Mouse (Mus musculus) frontal cortex, adult 2 months (tissue): ENCODE measurements around the gene Nup50. TPM values are rescaled to one million over a fixed set of nuclear protein-coding genes. Genes with fewer than 3 reads are reported as not detected.
A peak's percentile ranks its signal among the peaks of the same experiment; 100 is the strongest.

ENCODE experiments used
- DNase-seq, 2 experiments: peaks; one replicate each; pipeline ENCODE4 v3.0.0; 2022; ENCODE audit warnings: low spot score in 1 of 2; ENCODE audit errors: extremely low spot score in 1 of 2
- polyA plus RNA-seq: library from polyadenylated mRNA; depleted of rRNA; stranded (reverse); fragments of >200 nt; gene quantifications from 2 replicates; pipeline ENCODE4 v1.2.3, GENCODE M21; 2012; rRNA removed

Gene Nup50
- polyA plus RNA-seq, 1 experiment: 14.7 TPM

- DNase-seq: no peak
Measured at GRCm38 (mm10) chr15:84987020-84987815, 64.0 kb downstream of the Nup50 start.

DNA sequence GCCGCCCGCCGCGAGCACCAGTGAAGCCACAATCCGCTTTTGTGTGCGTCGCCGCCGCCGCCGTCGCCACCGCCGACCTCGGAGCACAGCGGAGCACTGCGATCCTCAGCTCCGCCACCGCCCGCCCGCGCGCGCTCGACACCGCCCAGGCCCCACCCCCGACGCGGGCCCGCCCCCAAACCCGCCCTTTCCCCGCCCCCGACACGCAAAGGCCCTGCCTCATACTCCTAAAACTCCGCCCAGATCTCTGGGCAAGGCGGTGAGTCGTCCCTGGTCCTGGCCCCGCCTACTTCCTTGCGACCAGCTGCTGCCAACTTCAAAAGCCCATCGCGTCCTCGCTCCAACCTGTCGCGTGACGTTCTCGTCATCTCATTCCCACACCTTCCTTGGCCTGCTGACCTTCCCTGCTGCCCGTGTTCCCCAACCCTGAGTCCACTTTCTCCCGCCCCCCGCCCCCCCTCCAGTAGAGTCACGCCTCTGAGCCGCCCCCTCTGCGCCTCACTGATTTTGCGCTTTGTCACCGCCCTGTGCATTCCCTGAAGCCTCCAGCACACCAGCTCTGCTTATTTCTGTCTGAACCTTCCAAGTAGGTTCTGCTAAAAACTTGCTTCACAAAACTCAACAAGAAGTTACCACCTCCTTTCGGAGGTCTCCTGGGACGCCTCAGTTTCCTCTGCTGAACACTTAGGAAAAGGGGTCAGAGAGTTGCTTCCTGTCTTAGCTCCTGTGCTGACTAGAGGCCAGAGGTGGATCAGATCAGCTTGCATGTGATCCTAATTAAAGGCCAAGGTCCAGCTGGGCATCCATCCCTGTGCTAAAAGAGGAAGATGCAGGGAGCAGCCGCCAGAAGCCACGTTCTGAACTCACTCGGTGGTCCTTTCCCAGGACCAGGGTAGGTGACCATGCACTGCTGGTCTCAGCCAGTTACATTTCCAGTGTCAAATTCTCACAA lies 64.9 kb downstream of the Nup50 start, which contains the start of gene 5031439G07Rik:
Gene 5031439G07Rik, minus strand, starts transcription at position 678 of the 952 bp plus-strand sequence.
- peak; percentile 87 to 89 for DNase-seq

GRCm38 (mm10) chr15:84989098-84989497 lies 65.9 kb downstream of the Nup50 start:
- DNase-seq: no peak

GRCm38 (mm10) chr15:84989771-84990170 lies 66.6 kb downstream of the Nup50 start:
- DNase-seq: no peak

Other genes starting within 250 kb of the Nup50 start
- 0.14 and 0.48 TPM in 2 replicates for gene Arhgap8, start 203.4 kb upstream of the Nup50 start, polyA plus RNA-seq
- 23.5 and 24.7 TPM in 2 replicates for gene Phf21b, start 67.4 kb upstream of the Nup50 start, polyA plus RNA-seq
- 2.2 and 2.5 TPM in 2 replicates for gene Gm29666, start 3.4 kb upstream of the Nup50 start, polyA plus RNA-seq
- 59.7 and 61.2 TPM in 2 replicates for gene 5031439G07Rik, start 65.1 kb downstream of the Nup50 start, polyA plus RNA-seq
- gene Upk3a, start 93.7 kb downstream of the Nup50 start, polyA plus RNA-seq: 0.27 and 0.34 TPM in 2 replicates
- 18.9 and 20.9 TPM in 2 replicates for gene Fam118a, start 105.5 kb downstream of the Nup50 start, polyA plus RNA-seq
- 0.02 and 0.04 TPM in 2 replicates for gene Smc1b, start 208.6 kb downstream of the Nup50 start, polyA plus RNA-seq
- 0.29 and 0.58 TPM in 2 replicates for gene Ribc2, start 208.7 kb downstream of the Nup50 start, polyA plus RNA-seq